Mouse (Mus musculus) intestine, embryonic 14.5 days (tissue): ENCODE data around the gene Zfp811. TPM values are rescaled to one million over a fixed set of nuclear protein-coding genes. Genes with fewer than 3 reads are reported as not detected.

Experiments used
- polyA plus RNA-seq: library from polyadenylated mRNA; unstranded; fragments of >200 nt; fragmentation: Nextera tagmentation; extraction: Ambion mirVana; gene quantifications from 2 replicates; pipeline ENCODE4 v1.2.1, GENCODE M21; 2014

The Zfp811 gene
- polyA plus RNA-seq, 1 experiment from 2014 or later, result 5.3 TPM

Other genes with a start within 250 kb of the Zfp811 start
- 0.50 TPM in 1 of 2 replicates, not detected in the other for gene Cyp4f37, start 188.6 kb downstream of the Zfp811 start, polyA plus RNA-seq
- 3.3 and 4.7 TPM in 2 replicates for gene Cyp4f40, start 151.0 kb downstream of the Zfp811 start, polyA plus RNA-seq
- gene Cyp4f15, start 124.3 kb downstream of the Zfp811 start, polyA plus RNA-seq, result 0.19 TPM in 1 of 2 replicates, not detected in the other
- gene Zfp871, start 21.6 kb downstream of the Zfp811 start, polyA plus RNA-seq, result 45.7 and 55.4 TPM in 2 replicates
- gene Zfp799, start 20.3 kb upstream of the Zfp811 start, polyA plus RNA-seq, result 14.2 and 16.9 TPM in 2 replicates
- 6.7 and 8.6 TPM in 2 replicates for gene Zfp870, start 81.7 kb upstream of the Zfp811 start, polyA plus RNA-seq
- 0.73 and 0.78 TPM in 2 replicates for gene Cyp4f14, start 107.4 kb upstream of the Zfp811 start, polyA plus RNA-seq
- gene Cyp4f13, start 137.5 kb upstream of the Zfp811 start, polyA plus RNA-seq, result 17.8 and 19.9 TPM in 2 replicates
- gene Zfp472, start 155.9 kb upstream of the Zfp811 start, polyA plus RNA-seq, result 13.1 and 14.9 TPM in 2 replicates
- gene Zfp952, start 183.2 kb upstream of the Zfp811 start, polyA plus RNA-seq, result 8.5 and 12.9 TPM in 2 replicates
- 12.6 and 16.1 TPM in 2 replicates for gene Zfp763, start 223.5 kb upstream of the Zfp811 start, polyA plus RNA-seq